Mouse (Mus musculus) thymus, adult 2 months (tissue): Measurements from ENCODE around the gene Rgs6. TPM values are rescaled to one million over a fixed set of nuclear protein-coding genes. Genes with fewer than 3 reads are reported as not detected.

Source experiments
- DNase-seq: peaks from one replicate; pipeline ENCODE4 v3.0.0; 2021
- H3K27ac ChIP-seq: fragments of 200-500 bp; 2 replicates; pipeline ENCODE4 v1.5.1; 2012; ENCODE audit warnings: low read length, control low read depth; ENCODE audit not compliant: control insufficient read depth, insufficient read depth
- H3K27me3 ChIP-seq: fragments of 200-500 bp; 2 replicates; pipeline ENCODE4 v1.6.1; 2012; ENCODE audit warnings: mild to moderate bottlenecking, low read length, moderate library complexity, mixed read lengths; ENCODE audit not compliant: control insufficient read depth, insufficient read depth
- H3K36me3 ChIP-seq: fragments of 200-500 bp; 2 replicates; pipeline ENCODE4 v1.6.1; 2012; ENCODE audit warnings: mild to moderate bottlenecking, low read length, moderate library complexity; ENCODE audit not compliant: control insufficient read depth, insufficient read depth
- H3K4me1 ChIP-seq: fragments of 200-500 bp; replicated peaks from 2 replicates; pipeline ENCODE4 v1.6.1; 2012; ENCODE audit warnings: low read length; ENCODE audit not compliant: control insufficient read depth, insufficient read depth
- H3K4me3 ChIP-seq: fragments of 200-500 bp; 2 replicates; pipeline ENCODE4 v1.5.1; 2012; ENCODE audit warnings: mild to moderate bottlenecking, low read length, control low read depth, moderate library complexity; ENCODE audit not compliant: control insufficient read depth, insufficient read depth
- CTCF ChIP-seq: fragments of 200-500 bp; IDR thresholded peaks from 2 replicates; pipeline ENCODE4 v1.5.1; 2012; ENCODE audit warnings: mild to moderate bottlenecking, control low read depth, low read length, moderate library complexity, borderline replicate concordance; ENCODE audit not compliant: control insufficient read depth, poor library complexity, insufficient read depth; ENCODE audit errors: extremely low read depth
- POLR2A ChIP-seq: fragments of 200-500 bp; IDR thresholded peaks from 2 replicates; pipeline ENCODE4 v1.6.1; 2012; ENCODE audit warnings: mild to moderate bottlenecking, low read length, control low read depth, moderate library complexity; ENCODE audit not compliant: control insufficient read depth, poor library complexity, insufficient read depth; ENCODE audit errors: extremely low read depth
- whole genome bisulfite sequencing: fragments of 180-500 bp; shearing (Covaris S2); methylation state at CpG from one replicate; pipeline ENCODE4 v1.1.7; 2018; 5-methylcytosine and 5-hydroxymethylcytosine counted together
- polyA plus RNA-seq: library from polyadenylated mRNA; depleted of rRNA; stranded (reverse); fragments of >200 nt; gene quantifications from 2 replicates; pipeline ENCODE4 v1.2.3, GENCODE M21; 2012

Gene Rgs6
- polyA plus RNA-seq, 1 experiment = 0.46 TPM

DNA sequence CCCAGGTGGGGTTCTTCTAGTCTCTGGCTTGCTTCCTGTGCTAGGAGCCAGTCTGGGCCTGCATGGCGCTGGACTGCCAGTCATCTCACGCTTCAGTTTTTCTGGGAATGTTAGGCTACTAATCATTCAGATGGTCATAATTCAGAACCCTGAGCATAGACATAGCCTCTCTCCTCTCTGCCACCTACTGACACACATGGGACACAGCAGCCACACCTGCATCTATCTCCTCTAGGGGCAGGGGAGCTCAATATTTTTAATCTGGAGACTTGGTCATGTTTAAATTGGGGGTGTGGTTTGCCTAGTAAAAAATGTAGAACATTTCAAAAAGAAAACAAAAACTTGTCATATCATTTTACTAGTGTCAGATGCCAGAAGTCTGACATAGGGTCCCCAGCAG is 184.1 kb downstream of the Rgs6 start:
- no peak overlapping the region for H3K4me3 ChIP-seq
- DNase-seq = no peak
- H3K27me3 ChIP-seq = no peaks in the 10 kb centered on the region
- WGBS = 87% methylated on average over 2 of the region's 2 CpGs
- H3K4me1 ChIP-seq = no peaks in the 10 kb centered on the region
- H3K27ac ChIP-seq = no peak overlapping the region
- no peak for TF ChIP-seq CTCF
- TF ChIP-seq POLR2A = no peak
- no peaks in the 10 kb centered on the region for H3K36me3 ChIP-seq

DNA sequence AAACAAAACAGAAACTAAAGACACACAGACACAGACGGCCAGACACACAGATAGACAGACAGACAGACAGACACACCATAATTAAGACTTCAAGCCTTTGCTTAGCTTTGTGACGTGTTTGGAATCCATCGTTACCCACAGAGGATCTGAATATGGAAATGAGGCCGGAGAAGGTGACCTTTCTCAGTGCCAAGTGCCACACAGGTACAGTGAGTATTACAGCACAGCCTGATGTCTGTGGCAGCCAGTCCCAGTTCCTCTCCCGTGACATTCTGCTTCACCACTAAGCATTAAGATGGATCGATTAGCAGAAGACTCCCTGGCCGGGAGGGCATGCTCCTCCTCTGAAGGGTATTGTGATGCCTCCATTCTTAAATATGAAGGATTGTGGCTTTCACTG is 186.5 kb downstream of the Rgs6 start:
- WGBS = 88% methylated on average over 7 of the region's 7 CpGs
- Histone ChIP-seq H3K4me3 (no peak overlapping the region), H3K27ac (no peak overlapping the region), H3K27me3 (no peaks in the 10 kb centered on the region), H3K36me3 (no peaks in the 10 kb centered on the region), H3K4me1 (no peaks in the 10 kb centered on the region)
- TF ChIP-seq POLR2A (no peak), CTCF (no peak)
- DNase-seq = no peak

DNA sequence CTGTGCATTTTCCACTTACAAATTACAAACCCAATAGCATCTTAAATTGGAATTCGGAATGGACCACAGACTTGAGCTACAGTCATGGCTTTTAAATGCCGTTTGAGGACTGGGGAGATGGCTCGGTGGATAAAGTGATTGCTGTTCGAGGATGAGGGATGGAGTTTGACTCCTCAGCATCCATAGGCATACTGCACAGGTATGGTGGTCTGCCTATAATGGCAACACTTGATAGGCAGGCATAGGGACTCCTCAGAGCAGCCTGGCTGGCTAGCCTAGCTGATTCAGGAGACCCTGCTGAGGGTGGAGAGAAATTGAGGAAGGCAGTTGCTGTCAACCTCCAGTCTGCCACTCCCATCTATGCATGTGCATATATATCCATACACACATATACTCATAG is 188.6 kb downstream of the Rgs6 start:
- Histone ChIP-seq H3K4me3 (no peak overlapping the region), H3K4me1 (no peaks in the 10 kb centered on the region), H3K27ac (no peak overlapping the region), H3K36me3 (no peaks in the 10 kb centered on the region), H3K27me3 (no peaks in the 10 kb centered on the region)
- WGBS = 92% methylated on average over 4 of the region's 4 CpGs
- DNase-seq = no peak
- no peak for TF ChIP-seq POLR2A
- TF ChIP-seq CTCF = no peak

DNA sequence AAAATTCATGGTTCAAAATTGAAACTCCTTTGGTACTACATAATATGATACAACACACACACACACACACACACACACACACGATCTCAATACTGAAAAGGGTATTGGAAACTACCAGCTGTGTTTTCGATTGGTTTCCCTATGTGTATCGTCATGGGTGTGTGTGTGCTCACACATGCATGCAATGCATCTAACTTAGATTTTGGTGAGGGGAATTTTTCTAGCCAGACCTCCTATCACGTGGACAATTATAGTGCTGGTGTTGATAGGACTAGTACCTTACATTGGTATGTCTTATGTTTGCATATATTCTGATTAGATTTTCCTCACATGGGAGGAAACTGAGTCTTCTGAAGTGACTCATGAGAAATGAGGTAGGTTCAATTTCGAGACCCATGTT is 192.8 kb downstream of the Rgs6 start:
- no peak overlapping the region for H3K27ac ChIP-seq
- TF ChIP-seq CTCF (no peak), POLR2A (no peak)
- H3K4me1 ChIP-seq = no peaks in the 10 kb centered on the region
- WGBS = 90% methylated on average over 5 of the region's 5 CpGs
- no peak overlapping the region for H3K4me3 ChIP-seq
- no peaks in the 10 kb centered on the region for H3K36me3 ChIP-seq
- DNase-seq = no peak
- H3K27me3 ChIP-seq = no peaks in the 10 kb centered on the region

DNA sequence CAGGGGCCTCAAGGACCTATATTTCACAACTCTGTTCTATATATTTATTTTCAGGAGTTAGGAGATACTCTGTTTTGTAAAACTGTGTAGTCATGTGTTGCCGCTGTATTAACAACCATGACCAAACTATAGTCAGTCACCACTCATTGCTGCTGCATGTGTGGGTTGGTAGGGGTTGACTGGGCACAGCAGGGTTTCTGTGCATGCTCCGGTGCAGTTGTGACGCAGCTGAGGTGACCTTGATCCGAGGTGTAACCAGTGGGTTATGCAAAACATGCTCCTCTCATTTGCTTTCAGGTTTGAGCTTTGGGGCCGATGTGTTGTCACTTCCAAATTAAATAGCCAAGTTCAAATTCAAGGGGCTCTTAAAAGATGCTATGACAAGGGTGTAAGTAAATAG is 193.3 kb downstream of the Rgs6 start:
- WGBS = 87% methylated on average over 5 of the region's 5 CpGs
- H3K27ac ChIP-seq = no peak overlapping the region
- DNase-seq = no peak
- H3K27me3 ChIP-seq = no peaks in the 10 kb centered on the region
- no peak for TF ChIP-seq CTCF
- TF ChIP-seq POLR2A = no peak
- H3K36me3 ChIP-seq = no peaks in the 10 kb centered on the region
- no peaks in the 10 kb centered on the region for H3K4me1 ChIP-seq
- H3K4me3 ChIP-seq = no peak overlapping the region

DNA sequence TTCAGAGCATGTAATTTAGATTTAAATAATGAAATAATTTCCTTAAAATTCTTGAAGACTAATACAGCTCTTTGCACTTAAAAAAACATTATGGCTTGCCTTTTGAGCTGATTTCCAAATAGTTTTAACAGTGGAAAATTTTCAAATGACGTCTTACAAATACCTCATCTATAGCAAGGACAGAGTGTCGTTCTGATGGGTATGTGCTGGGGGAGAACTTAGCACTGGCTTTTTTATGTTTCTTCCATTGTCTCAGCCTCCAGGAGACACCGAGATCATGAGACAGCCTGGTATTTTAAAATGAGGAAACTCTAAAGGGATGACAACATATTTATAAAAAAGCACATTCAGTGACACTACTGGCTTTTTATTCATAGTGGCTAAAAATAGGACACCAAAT is 204.0 kb downstream of the Rgs6 start:
- 90% methylated on average over 3 of the region's 3 CpGs for WGBS

DNA sequence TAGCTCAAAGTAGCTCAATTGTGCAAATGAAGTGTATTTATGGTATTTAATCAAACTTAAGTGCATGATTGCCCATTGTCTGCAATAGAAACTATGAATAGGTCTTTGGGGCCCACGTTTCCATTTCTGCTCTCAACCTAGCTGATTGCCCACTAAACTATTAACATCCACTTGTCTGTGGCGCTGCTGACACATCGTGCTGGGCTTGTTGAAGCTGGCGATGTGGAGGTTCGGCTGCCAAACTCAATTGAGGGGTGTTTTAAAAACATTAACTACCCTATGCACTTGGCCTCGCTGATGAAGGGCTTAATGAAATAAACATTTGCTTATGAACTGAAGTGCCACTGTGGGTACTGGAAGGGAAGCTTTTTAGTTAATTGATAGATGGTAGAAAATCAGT is 211.8 kb downstream of the Rgs6 start:
- DNase-seq = no peak
- Histone ChIP-seq H3K4me1 (no peaks in the 10 kb centered on the region), H3K27ac (no peak overlapping the region), H3K27me3 (no peaks in the 10 kb centered on the region), H3K4me3 (no peak overlapping the region), H3K36me3 (no peaks in the 10 kb centered on the region)
- 88% methylated on average over 6 of the region's 6 CpGs for WGBS
- TF ChIP-seq POLR2A (no peak), CTCF (no peak)

More for the DNA sequence above, 204.0 kb downstream of the Rgs6 start:
- Histone ChIP-seq H3K27ac (no peak overlapping the region), H3K4me1 (no peaks in the 10 kb centered on the region), H3K27me3 (no peaks in the 10 kb centered on the region), H3K36me3 (no peaks in the 10 kb centered on the region), H3K4me3 (no peak overlapping the region)
- no peak for TF ChIP-seq CTCF
- TF ChIP-seq POLR2A = no peak
- no peak for DNase-seq
